Mouse (Mus musculus) hematopoietic stem cell, adult 5-6 weeks (primary cell): ENCODE results near the gene Cyp2d9. TPM values are rescaled to one million over a fixed set of nuclear protein-coding genes. Genes with fewer than 3 reads are reported as not detected.
"Not testable (repeated sequence)": the region's sequence is repeated elsewhere in the genome, so short reads cannot be mapped to it uniquely, and the experiment has no call there.

Experiments
- ATAC-seq, 2 experiments: fragments of 125-278 bp in 1 of 2; replicated peaks in 1 of 2; 2 replicates each; pipeline ENCODE4 v1.8.0; 2016 to 2017; ENCODE audit warnings: inconsistent platforms in 2 of 2, mild to moderate bottlenecking in 2 of 2, moderate number of reproducible peaks in 2 of 2, low read depth in 1 of 2, moderate TSS enrichment in 1 of 2; ENCODE audit not compliant: low FRiP score in 2 of 2, poor library complexity in 2 of 2, severe bottlenecking in 2 of 2, insufficient read depth in 1 of 2, low TSS enrichment in 1 of 2
- total RNA-seq: library from RNA; stranded (forward); fragments of 172-1452, 232-1000 nt; gene quantifications from 2 replicates; pipeline ENCODE4 v1.2.3, GENCODE M21; 2017

Gene Cyp2d9
- total RNA-seq, 1 experiment from 2014 or later, result not detected

DNA sequence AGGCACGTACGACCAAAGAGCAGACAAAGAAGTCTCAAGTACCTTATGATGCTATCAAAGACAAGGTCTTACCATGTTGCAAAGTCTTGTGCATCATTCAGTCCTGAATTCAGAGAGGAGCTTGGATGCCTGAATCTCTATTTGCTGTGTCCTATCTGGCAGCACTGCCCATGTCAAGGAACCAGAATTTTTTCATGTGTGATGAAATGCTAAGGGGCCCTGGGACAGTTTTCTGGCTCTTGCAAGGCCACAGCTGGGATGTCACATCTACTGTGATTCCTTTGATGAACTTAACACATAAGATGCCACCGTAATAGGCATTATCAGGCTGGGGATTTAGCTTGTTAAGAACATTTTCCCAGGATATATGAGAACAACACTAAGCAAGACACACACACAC is 1.8 kb downstream of the Cyp2d9 start:
- no peak for ATAC-seq

DNA sequence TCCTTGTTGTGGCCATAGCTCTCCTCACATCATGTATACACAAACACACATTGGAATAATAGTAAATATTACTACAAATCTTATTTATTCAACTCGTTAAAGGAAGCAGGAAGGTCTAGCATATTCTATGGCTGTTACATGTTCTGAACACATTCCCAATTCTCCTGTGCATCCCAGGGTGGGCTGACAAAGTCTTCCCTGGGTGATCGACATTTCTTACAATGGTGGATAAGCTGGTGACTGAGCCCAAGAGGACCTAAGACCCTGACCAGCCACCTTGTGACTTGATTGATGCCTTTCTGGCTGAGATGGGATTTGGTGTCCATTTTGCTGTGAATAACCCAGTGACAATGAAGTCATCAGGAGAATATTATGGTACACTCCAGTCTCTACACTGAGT is 2.4 kb downstream of the Cyp2d9 start:
- no peak for ATAC-seq

DNA sequence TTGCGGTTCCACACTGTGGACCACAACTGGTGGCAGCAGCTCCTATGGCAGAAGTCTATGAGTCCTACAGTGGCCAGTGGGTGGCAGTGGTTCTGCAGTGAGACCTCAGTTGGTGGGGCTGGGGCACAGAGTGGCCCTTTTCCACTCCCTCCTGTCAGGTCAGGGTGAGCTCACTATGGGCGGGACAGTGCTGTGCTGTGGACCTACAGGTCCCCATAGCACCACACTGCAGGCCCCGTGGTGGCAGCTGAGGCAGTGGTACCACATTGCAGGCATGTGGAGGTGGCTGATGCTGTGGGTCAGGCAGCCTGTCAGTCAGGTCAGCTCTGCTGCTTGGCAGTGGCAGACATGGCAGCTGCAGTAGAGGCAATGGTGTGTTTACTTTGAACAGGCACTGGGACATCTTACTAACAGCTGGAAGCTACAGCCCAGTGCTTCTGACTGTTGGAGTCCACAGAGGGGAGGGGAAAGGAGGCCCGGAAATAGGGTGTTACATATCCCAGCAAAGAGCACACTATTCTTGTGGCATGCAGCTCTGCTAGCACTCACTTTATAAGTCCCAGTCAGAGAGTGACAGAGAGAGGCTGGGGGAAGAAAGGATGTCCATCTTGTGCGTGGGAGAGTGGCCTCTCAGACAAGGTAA is 4.9 kb downstream of the Cyp2d9 start:
- no peak for ATAC-seq

DNA sequence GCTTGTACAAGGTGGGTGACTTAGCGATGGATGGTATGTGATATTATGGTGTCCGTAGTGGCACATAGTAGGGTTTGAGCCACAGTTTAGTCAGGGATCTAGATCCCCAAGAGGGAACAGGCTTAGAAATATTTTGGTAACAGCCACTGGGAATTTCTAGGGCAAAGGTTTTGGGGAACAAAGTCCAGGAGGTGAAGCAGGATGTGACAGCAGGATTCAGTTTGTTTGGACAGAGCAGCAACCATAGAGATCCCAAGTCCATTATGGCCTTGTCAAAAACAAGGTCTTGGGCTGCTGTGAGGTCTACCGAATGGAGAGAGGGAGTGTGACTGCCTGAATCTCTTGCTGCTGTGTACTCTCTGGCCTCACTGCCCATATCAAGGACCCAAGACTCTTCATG is 10.4 kb downstream of the Cyp2d9 start:
- no peak for ATAC-seq

DNA sequence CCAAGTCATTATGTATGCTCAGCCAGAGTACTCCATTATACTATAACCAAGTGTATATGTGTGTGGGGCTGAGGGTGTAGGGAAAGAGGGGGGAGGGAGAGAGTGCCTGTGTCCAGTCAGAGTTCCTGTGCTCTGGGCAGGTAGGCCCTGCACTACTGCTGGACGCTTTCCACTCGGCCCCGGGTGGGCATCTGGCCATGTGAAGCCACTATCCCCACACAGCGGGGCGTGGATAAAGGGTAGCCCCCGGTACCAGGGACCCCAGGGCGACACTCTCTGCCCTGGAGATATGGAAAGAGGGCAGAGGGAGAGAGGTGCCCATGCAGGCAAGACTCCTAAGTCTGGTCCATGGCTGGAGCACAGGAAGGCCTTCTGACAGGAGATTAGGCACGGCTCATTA is 12.0 kb downstream of the Cyp2d9 start:
- ATAC-seq, result no peak

DNA sequence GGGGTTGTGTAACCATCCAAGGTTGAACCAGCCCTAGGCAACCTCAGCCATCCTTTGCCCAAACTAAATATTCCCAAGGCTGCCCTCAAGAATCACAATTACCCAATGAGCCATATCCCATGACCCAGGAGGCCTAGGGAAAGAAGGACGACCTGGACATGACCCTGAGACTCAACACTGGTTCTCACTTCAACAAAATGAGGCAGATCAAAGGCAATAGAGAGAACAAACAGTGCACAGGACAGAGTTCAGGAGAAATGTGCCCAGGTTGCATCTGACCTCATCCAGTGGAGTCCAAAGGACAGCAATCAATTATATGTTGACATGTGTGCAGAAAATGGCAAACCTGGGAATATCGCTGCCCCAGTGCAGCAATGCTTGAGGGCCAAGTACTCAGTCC is 16.8 kb downstream of the Cyp2d9 start:
- not testable (repeated sequence) for ATAC-seq

DNA sequence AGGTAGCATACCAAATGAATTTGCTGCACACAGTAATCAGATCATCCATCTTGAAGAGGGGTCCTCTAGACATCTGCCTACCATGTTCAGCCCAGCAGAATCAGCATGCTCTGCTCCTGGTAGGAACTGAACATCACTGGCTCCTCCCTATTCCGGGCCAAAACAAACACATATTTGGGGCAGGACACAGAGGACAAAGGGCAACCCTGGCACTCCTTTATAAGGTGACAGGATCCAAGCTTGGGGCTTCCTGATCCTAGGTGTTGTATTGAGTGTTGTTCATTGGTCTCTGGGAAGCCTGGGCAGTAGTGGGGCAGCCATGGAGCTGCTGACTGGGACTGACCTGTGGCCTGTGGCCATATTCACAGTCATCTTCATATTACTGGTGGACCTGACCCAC is 18.9 kb downstream of the Cyp2d9 start:
- not testable (repeated sequence) for ATAC-seq

DNA sequence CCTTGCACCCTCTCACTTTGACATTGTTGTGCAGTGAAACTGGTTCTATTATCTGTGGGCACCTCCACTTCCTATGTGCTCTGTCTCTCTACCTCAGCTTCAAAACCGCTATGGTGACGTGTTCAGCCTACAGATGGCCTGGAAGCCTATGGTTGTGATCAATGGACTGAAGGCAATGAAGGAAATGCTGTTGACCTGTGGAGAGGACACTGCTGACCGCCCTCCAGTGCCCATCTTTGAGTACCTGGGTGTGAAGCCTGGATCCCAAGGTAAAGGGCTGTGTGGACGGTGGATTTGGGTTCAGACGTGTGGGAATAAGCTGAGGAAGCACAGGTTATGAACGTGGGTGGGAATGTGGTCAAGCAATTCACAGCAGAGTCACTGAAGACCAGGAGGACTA is 20.3 kb downstream of the Cyp2d9 start:
- ATAC-seq, result not testable (repeated sequence)

DNA sequence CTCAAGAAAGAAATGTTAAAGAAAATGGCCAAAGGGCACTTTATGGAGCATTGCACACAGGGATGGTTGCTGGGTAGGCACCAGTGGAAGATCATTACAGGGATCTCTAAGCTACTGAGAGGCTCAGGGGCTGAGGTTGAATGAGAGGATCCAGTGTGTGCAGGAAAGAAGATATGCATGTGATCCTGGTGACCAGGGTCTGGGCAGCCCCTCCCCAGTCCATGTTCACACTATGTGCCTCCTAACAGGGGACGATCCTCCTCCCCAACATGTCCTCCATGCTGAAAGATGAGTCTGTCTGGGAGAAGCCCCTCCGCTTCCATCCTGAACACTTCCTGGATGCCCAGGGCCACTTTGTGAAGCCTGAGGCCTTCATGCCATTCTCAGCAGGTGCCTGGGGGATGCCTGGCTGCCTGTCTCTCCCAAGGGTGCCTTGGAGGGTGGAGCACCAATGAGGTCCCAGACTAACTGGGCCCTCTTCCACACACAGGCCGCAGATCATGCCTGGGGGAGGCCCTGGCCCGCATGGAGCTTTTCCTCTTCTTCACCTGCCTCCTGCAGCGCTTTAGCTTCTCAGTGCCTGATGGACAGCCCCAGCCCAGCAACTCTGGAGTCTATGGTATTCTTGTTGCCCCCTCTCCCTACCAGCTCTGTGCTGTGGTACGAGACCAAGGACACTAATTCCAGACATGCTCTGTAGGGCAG is 23.0 kb downstream of the Cyp2d9 start:
- not testable (repeated sequence) for ATAC-seq

DNA sequence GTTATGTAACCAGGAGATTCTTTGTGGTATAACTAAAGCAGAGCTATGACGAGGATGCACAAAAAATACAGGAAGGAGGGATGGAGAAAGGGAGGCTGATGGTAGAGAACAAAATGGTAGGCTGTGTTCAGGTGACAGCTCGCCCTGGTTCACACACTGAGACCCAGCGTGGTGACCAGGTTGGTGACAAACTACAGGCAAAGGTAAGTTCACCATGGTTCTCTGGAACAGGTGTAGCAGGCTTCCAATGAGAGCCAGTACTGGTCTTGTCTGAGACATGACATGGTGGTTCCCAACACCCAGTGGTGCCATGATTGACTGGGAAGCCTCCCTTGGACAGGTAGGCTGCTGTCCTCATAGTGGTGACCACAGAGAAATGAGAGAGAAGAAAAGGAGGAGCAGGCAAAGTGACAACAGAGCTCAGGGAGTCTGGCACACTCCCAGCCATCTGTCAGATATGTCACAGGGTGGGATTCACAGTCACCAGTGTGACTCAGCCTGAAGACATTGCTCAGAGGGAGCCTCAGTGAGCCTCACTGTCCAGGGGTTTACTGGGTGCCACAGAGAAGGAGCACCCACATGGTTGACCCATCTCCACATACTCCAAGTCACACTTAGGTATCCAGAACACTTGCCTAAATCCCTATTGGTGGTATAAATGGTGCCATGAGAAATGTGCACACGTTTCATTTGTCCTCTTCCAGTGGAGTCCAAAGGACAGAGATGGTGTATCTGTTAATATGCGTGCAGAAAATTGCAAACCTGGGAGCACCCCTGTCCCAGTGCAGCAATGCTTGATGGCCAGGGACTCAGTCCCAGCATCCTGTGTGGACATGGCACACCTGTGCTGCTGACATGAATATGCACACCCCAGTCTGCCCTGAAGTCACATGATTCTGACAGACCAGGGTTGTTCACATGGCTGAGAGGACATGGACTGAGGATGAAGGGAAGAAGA is 24.1 kb downstream of the Cyp2d9 start:
- no peak for ATAC-seq

DNA sequence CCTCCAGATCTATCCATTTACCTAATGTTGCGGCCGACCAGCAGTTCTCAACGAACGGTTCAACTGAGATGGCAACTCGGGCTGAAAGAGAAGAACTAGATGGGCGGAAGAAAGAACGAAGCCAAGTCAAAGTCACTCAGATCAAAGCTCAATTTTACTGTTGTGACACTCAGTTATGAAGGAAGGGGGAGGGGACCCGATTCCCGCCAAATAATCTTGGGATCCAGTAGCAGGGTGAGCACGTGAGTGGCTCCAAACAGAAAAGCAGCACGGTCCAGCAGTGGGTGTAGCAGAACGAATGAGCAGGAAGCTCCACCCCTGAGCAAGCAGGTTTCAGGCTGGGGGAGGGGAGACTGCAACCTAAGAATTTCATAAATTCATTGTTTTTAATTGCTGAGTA is 26.0 kb downstream of the Cyp2d9 start:
- not testable (repeated sequence) for ATAC-seq

DNA sequence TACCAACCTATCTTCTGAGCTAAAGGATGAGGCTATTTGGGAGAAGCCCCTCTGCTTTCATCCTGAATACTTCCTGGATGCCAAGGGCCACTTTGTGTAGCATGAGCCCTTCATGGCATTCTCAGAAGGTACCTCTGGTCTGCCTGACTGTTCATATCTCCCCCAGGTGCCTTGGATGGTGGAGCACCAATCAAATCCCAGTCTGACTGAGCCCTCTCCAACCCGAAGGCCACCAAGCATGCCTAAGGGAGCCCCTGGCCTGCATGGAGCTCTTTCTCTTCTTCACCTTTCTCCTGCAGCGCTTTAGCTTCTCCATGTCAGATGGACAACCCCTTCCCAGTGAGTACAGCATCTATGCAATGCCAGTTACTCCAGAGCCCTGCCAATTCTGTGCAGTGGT is 31.5 kb downstream of the Cyp2d9 start:
- ATAC-seq, result no peak

DNA sequence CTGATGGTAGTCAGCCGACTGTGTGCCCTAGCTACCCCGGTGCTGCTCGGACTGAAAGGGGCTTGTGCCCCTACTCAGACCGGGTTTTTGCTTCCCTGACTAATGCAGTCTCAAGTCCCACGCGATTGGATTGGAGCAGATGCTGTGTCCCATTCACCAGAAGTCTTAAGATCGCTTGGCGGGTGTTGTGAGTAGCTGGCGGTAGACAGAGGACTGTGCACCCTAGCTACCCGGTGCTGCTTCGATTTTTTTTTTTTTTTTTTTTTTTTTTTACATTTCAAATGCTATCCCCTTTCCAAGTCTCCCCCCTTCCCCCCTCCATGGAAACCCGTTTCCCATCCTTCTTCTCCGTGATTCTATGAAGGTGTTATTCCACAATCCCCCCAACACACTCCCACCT is 61.0 kb downstream of the Cyp2d9 start:
- ATAC-seq, result not testable (repeated sequence)

Other genes with a start within 250 kb of the Cyp2d9 start
- 9.3 and 13.6 TPM in 2 replicates for gene Shisa8, start 220.6 kb upstream of the Cyp2d9 start, total RNA-seq
- gene Tnfrsf13c, start 209.1 kb upstream of the Cyp2d9 start, total RNA-seq, result 9.2 and 10.6 TPM in 2 replicates
- 15.6 and 25.6 TPM in 2 replicates for gene Cenpm, start 188.7 kb upstream of the Cyp2d9 start, total RNA-seq
- not detected in 2 replicates for gene 1500009C09Rik, start 181.0 kb upstream of the Cyp2d9 start, total RNA-seq
- 1.1 TPM in 2 replicates for gene Sept3, start 158.5 kb upstream of the Cyp2d9 start, total RNA-seq
- not detected in 2 replicates for gene Wbp2nl, start 134.5 kb upstream of the Cyp2d9 start, total RNA-seq
- 50.2 and 51.1 TPM in 2 replicates for gene Naga, start 94.5 kb upstream of the Cyp2d9 start, total RNA-seq
- gene Pheta2, start 94.5 kb upstream of the Cyp2d9 start, total RNA-seq, result 8.5 and 13.6 TPM in 2 replicates
- 53.4 and 61.4 TPM in 2 replicates for gene Smdt1, start 94.5 kb upstream of the Cyp2d9 start, total RNA-seq
- gene Ndufa6, start 79.1 kb upstream of the Cyp2d9 start, total RNA-seq, result 90.5 and 185 TPM in 2 replicates
- 0.10 and 1.1 TPM in 2 replicates for gene Cyp2d22, start 53.2 kb upstream of the Cyp2d9 start, total RNA-seq
- gene Cyp2d11, start 39.4 kb upstream of the Cyp2d9 start, total RNA-seq, result not detected in 2 replicates
- not detected in 2 replicates for gene Cyp2d10, start 26.2 kb upstream of the Cyp2d9 start, total RNA-seq
- gene Cyp2d12, start 121.6 kb downstream of the Cyp2d9 start, total RNA-seq, result not detected in 2 replicates
- not detected in 2 replicates for gene Cyp2d34, start 187.5 kb downstream of the Cyp2d9 start, total RNA-seq